Mouse (Mus musculus): ENCODE measurements around the gene Comtd1.

Gene Comtd1

GRCm38 (mm10) chr14:21848166-21849154, at the start of gene Comtd1:
Gene Comtd1, minus strand, starts transcription at chr14:21848977.
- in situ Hi-C loops (cut with MboI, MseI), result no loop called here

- in situ Hi-C loops (cut with MboI, MseI), result no loop called here
These were observed 43.5 kb upstream of the Comtd1 start for GRCm38 (mm10) chr14:21892341-21892659.

GRCm38 (mm10) chr14:21891581-21892340, 43.0 kb upstream of the Comtd1 start:
- in situ Hi-C loops (cut with MboI, MseI), result no loop called here

- in situ Hi-C loops (cut with MboI, MseI), result no loop called here
These were observed 41.7 kb upstream of the Comtd1 start for GRCm38 (mm10) chr14:21890430-21890829.

- in situ Hi-C loops (cut with MboI, MseI), result no loop called here
These were observed 18.0 kb upstream of the Comtd1 start for GRCm38 (mm10) chr14:21866816-21867215.

GRCm38 (mm10) chr14:21866291-21866690, 17.5 kb upstream of the Comtd1 start:
- in situ Hi-C loops (cut with MboI, MseI), result no loop called here

GRCm38 (mm10) chr14:21856886-21857285, 8.1 kb upstream of the Comtd1 start:
- in situ Hi-C loops (cut with MboI, MseI), result no loop called here

GRCm38 (mm10) chr14:21855961-21856360, 7.2 kb upstream of the Comtd1 start:
- in situ Hi-C loops (cut with MboI, MseI), result no loop called here

GRCm38 (mm10) chr14:21854271-21854670, 5.5 kb upstream of the Comtd1 start:
- in situ Hi-C loops (cut with MboI, MseI), result loop anchor here (5.0 kb wide), 1 partner anchor 37 kb away; no protein-coding TSS in a partner anchor

GRCm38 (mm10) chr14:21853456-21854109, 4.8 kb upstream of the Comtd1 start:
- in situ Hi-C loops (cut with MboI, MseI), result loop anchor here (5.0 kb wide), 1 partner anchor 36 kb away; no protein-coding TSS in a partner anchor

GRCm38 (mm10) chr14:21851996-21852791, 3.4 kb upstream of the Comtd1 start:
- in situ Hi-C loops (cut with MboI, MseI), result loop anchor here (5.0 kb wide), 1 partner anchor 35 kb away; no protein-coding TSS in a partner anchor

- in situ Hi-C loops (cut with MboI, MseI), result loop anchor here (5.0 kb wide), 1 partner anchor 33 kb away; no protein-coding TSS in a partner anchor
These were observed 1.8 kb upstream of the Comtd1 start for GRCm38 (mm10) chr14:21850419-21851127.

- in situ Hi-C loops (cut with MboI, MseI), result loop anchor here (5.0 kb wide), 1 partner anchor 32 kb away; no protein-coding TSS in a partner anchor
These were observed 994 bp upstream of the Comtd1 start for GRCm38 (mm10) chr14:21849524-21850418.

- in situ Hi-C loops (cut with MboI, MseI), result no loop called here
These were observed 1.2 kb downstream of the Comtd1 start for GRCm38 (mm10) chr14:21847381-21848165.

- in situ Hi-C loops (cut with MboI, MseI), result no loop called here
These were observed 1.9 kb downstream of the Comtd1 start for GRCm38 (mm10) chr14:21846827-21847380.

GRCm38 (mm10) chr14:21843263-21843662, 5.5 kb downstream of the Comtd1 start:
- in situ Hi-C loops (cut with MboI, MseI), result no loop called here

- in situ Hi-C loops (cut with MboI, MseI), result no loop called here
These were observed 6.8 kb downstream of the Comtd1 start for GRCm38 (mm10) chr14:21841819-21842592.

Data from T-helper 1 cell (primary cell).